8 mouse cellular contexts compared by ENCODE assay signal in genomic region chr10:25297666-25298263, GRCm38 (mm10). TPM values are rescaled to one million over a fixed set of nuclear protein-coding genes. Genes with fewer than 3 reads are reported as not detected.
A peak's percentile ranks its signal among the peaks of the same experiment; 100 is the strongest.
DNase-seq lines count a peak whose midpoint lies in the region; ATAC-seq lines count a peak whose summit lies in the region.

No protein-coding gene starts in this region.

- H3K27ac ChIP-seq in hindbrain, embryonic 14.5 days, result peak overlapping the region; percentile 87; the same call in 1 of the 2 replicates
- H3K27ac ChIP-seq in midbrain, embryonic 11.5 days (ENCODE audit: low read depth, low read length), result no peak overlapping the region

- H3K4me3 ChIP-seq in hindbrain, embryonic 14.5 days (replicated peaks; ENCODE audit: low read length), result peak overlapping the region; percentile 79
- peak overlapping the region; percentile 74 for H3K4me3 ChIP-seq in midbrain, embryonic 11.5 days (ENCODE audit: low read depth, low read length)

- no peaks in the 10 kb centered on the region for H3K36me3 ChIP-seq in hindbrain, embryonic 14.5 days (replicated peaks; ENCODE audit: control insufficient read depth, insufficient read depth)
- no peaks in the 10 kb centered on the region for H3K36me3 ChIP-seq in midbrain, embryonic 11.5 days (ENCODE audit: control insufficient read depth, insufficient read depth, low read length)

- H3K4me1 ChIP-seq in hindbrain, embryonic 14.5 days (replicated peaks; ENCODE audit: control insufficient read depth, insufficient read depth, low read length), result peaks cover 16% of the 10 kb centered on the region
- peaks cover 6% of the 10 kb centered on the region; the same call in 1 of the 2 replicates for H3K4me1 ChIP-seq in midbrain, embryonic 11.5 days (ENCODE audit: control insufficient read depth, insufficient read depth, low read length)

- no peaks in the 10 kb centered on the region for H3K27me3 ChIP-seq in hindbrain, embryonic 14.5 days (ENCODE audit: control insufficient read depth, insufficient read depth, low read length)
- no peaks in the 10 kb centered on the region for H3K27me3 ChIP-seq in midbrain, embryonic 11.5 days (ENCODE audit: control insufficient read depth, insufficient read depth, low read length)

- 44% methylated on average over 12 of the region's 12 CpGs for WGBS in hindbrain, embryonic 14.5 days
- WGBS in midbrain, embryonic 11.5 days, result 37% methylated on average over 12 of the region's 12 CpGs

- peak overlapping the region; percentile 66 for H3K4me2 ChIP-seq in hindbrain, embryonic 14.5 days (replicated peaks)
- H3K4me2 ChIP-seq in midbrain, embryonic 11.5 days, result peak overlapping the region; percentile 64

- no peaks in the 10 kb centered on the region for H3K9me3 ChIP-seq in hindbrain, embryonic 14.5 days (ENCODE audit: control insufficient read depth, low read length)
- no peaks in the 10 kb centered on the region for H3K9me3 ChIP-seq in midbrain, embryonic 11.5 days (ENCODE audit: control insufficient read depth, low read length)

- peak; percentile 13 for DNase-seq in cerebellum, adult 9-10 months
- DNase-seq in cerebellum, adult 18-20 months, result no peak
- peak; percentile 12 for DNase-seq in thymus, postnatal 4 days
- DNase-seq in thymus, postnatal 14 days, result no peak
- DNase-seq in hindbrain, embryonic 14.5 days (ENCODE audit: low spot score), result no peak
- peak; percentile 88 for DNase-seq in midbrain, embryonic 11.5 days (ENCODE audit: low spot score, missing footprints)
- no peak for DNase-seq in layer of hippocampus, adult 11-12 months (ENCODE audit: low spot score)
- no peak for DNase-seq in frontal cortex, postnatal 25 days (ENCODE audit: low spot score in 2 of 2)

- peak overlapping the region; percentile 89 for H3K9ac ChIP-seq in hindbrain, embryonic 14.5 days
- peak overlapping the region; percentile 91 for H3K9ac ChIP-seq in midbrain, embryonic 11.5 days (ENCODE audit: low read length)

- no peak for ATAC-seq in hindbrain, embryonic 14.5 days (ENCODE audit: low FRiP score)
- ATAC-seq in midbrain, embryonic 11.5 days (ENCODE audit: low FRiP score), result no peak

RNA-seq across cellular contexts. Expression of gene Akap7, which starts 9.9 kb away (rescaled TPM):
- polyA plus RNA-seq in hindbrain, embryonic 14.5 days (2014; fragmentation: Nextera tagmentation; extraction: Ambion mirVana), result 48.8 and 56.7 TPM in 2 replicates
- 20.5 and 22.1 TPM in 2 replicates for polyA plus RNA-seq in midbrain, embryonic 11.5 days (2014; fragmentation: Nextera tagmentation; extraction: Ambion mirVana)

Comparison
In these comparisons a context has a peak if more than half of its experiments do, and no peak if none do; other contexts are left out.
1. DNase-seq: peak in cerebellum, adult 9-10 months (single experiment), thymus, postnatal 4 days (single experiment) and midbrain, embryonic 11.5 days (single experiment); none in cerebellum, adult 18-20 months (0 of 2), thymus, postnatal 14 days (single experiment), hindbrain, embryonic 14.5 days (single experiment), layer of hippocampus, adult 11-12 months (single experiment) and frontal cortex, postnatal 25 days (0 of 2).